Mouse (Mus musculus) heart, embryonic 12.5 days (tissue): ENCODE results near the gene Ppp1r1a. TPM values are rescaled to one million over a fixed set of nuclear protein-coding genes. Genes with fewer than 3 reads are reported as not detected.

Experiments
- ATAC-seq: fragments of 200-750 bp; cut with Nextera tagmentation; 2 replicates; pipeline ENCODE4 v1.8.0; 2017; ENCODE audit warnings: moderate TSS enrichment, moderate library complexity; ENCODE audit not compliant: insufficient number of reproducible peaks, low FRiP score
- H3K27ac ChIP-seq: fragments of 300-500 bp; sonication (generic); 2 replicates; pipeline ENCODE4 v1.5.1; 2016; ENCODE audit warnings: mild to moderate bottlenecking, moderate library complexity; ENCODE audit not compliant: poor library complexity, severe bottlenecking
- H3K27me3 ChIP-seq: fragments of 300-500 bp; sonication (generic); replicated peaks from 2 replicates; pipeline ENCODE4 v1.6.1; 2016; ENCODE audit warnings: mild to moderate bottlenecking, moderate library complexity
- H3K36me3 ChIP-seq: fragments of 300-500 bp; sonication (generic); 2 replicates; pipeline ENCODE4 v1.6.1; 2016; ENCODE audit warnings: mild to moderate bottlenecking, moderate library complexity
- H3K4me1 ChIP-seq: fragments of 300-500 bp; sonication (generic); replicated peaks from 2 replicates; pipeline ENCODE4 v1.6.1; 2016; ENCODE audit warnings: mild to moderate bottlenecking
- H3K4me2 ChIP-seq: fragments of 300-500 bp; sonication (generic); 2 replicates; pipeline ENCODE4 v1.6.1; 2016; ENCODE audit warnings: mild to moderate bottlenecking, moderate library complexity
- H3K4me3 ChIP-seq: fragments of 300-500 bp; sonication (generic); 2 replicates; pipeline ENCODE4 v1.5.1; 2016; ENCODE audit warnings: mild to moderate bottlenecking
- H3K9ac ChIP-seq: fragments of 300-500 bp; sonication (generic); 2 replicates; pipeline ENCODE4 v1.6.1; 2016; ENCODE audit warnings: mild to moderate bottlenecking, moderate library complexity
- H3K9me3 ChIP-seq: fragments of 300-500 bp; sonication (generic); replicated peaks from 2 replicates; pipeline ENCODE4 v1.6.1; 2016; ENCODE audit warnings: mild to moderate bottlenecking, moderate library complexity
- WGBS: fragments of 180-500 bp; shearing (Covaris S2); methylation state at CpG from one replicate; pipeline ENCODE4 v1.1.7; 2016; 5-methylcytosine and 5-hydroxymethylcytosine counted together
- polyA plus RNA-seq: library from polyadenylated mRNA; unstranded; fragments of >200 nt; fragmentation: Nextera tagmentation; extraction: Ambion mirVana; gene quantifications from 2 replicates; pipeline ENCODE4 v1.2.1, GENCODE M21; 2016

The Ppp1r1a gene
- polyA plus RNA-seq, 1 experiment from 2014 or later: 78.4 TPM

DNA sequence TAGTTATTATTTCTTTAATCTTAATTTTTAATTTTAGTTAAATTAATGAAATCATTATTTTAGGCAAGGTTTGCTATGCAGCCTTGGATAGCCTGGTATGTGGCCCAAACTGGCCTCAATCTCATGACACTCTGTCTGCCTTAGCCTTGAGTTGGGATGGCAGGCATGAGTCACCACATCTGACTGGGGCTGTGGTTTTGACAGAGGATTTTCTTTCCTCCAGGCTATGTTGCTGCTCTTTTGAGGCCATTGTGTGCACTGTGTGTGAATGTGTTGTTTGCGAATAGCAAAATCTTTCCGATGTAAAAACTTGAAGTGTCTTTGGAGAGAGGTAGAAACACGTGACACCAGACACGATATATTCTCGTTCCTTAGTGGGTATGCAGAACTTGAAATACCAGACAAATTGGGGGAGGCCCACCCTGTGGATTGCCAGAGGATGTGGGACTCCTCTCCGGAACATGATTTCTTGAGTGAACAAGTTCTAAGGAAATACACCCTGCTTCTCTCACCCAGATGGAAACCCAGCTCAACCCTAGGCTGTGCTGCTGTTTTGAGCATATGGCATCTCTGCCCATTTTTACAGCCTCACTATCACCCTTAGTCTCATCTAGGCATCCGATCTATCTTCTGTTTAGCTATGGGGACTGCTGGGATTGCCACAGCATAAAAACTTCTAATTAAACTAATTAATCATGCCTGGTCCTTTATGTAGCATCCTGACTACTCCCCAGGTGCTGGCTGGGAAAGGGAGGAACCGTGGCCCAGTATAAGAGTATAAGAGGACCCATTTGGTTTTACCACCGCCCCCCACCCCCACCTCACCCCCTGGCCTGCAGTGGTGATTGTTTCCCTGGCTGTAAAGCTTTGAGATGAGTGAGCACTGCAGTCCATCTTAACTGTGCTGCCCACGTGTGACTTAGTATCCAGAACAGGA, 41.3 kb downstream of the Ppp1r1a start:
- 73% methylated on average over 10 of the region's 10 CpGs for WGBS
- H3K27me3 ChIP-seq: 0 out of 2 replicates have a peak, but pooled peaks cover 10% of the 10 kb centered on the region
- no peaks in the 10 kb centered on the region for H3K36me3 ChIP-seq
- H3K27ac ChIP-seq: no peak overlapping the region
- H3K4me2 ChIP-seq: no peak overlapping the region
- H3K4me3 ChIP-seq: no peak overlapping the region
- H3K9ac ChIP-seq: no peak overlapping the region
- no peaks in the 10 kb centered on the region for H3K4me1 ChIP-seq
- H3K9me3 ChIP-seq: no peaks in the 10 kb centered on the region
- ATAC-seq: no peak

- WGBS: 56% methylated on average over 4 of the region's 4 CpGs
Observed at GRCm38 (mm10) chr15:103488336-103488735, 49.5 kb downstream of the Ppp1r1a start.

DNA sequence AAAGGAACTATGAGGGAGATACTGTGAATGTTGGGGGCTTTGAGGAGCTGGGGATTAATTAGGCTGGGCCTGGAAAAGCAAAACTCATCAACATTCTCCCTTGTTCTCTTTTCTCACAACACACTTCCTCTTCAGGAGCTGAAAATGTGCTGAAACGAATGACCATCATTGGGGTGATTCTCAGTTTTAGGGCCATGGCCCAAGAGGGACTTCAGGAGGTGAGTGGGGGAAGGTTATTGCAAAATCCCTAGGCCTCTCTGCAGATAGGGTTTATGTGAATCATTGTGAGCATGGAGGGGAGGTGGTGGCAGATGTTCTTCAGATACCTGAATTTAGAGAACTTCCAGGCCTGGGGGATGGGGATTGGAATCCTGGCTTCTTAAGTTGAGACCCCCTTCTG, 51.1 kb downstream of the Ppp1r1a start:
- H3K36me3 ChIP-seq: no peaks in the 10 kb centered on the region
- H3K9me3 ChIP-seq: no peaks in the 10 kb centered on the region
- WGBS: 46% methylated on average over 1 of the region's 1 CpGs
- no peak overlapping the region for H3K4me3 ChIP-seq
- ATAC-seq: no peak
- peaks cover 6% of the 10 kb centered on the region; the same call in 1 of the 2 replicates for H3K27me3 ChIP-seq
- H3K4me1 ChIP-seq: no peaks in the 10 kb centered on the region
- H3K4me2 ChIP-seq: no peak overlapping the region
- H3K9ac ChIP-seq: no peak overlapping the region
- H3K27ac ChIP-seq: no peak overlapping the region

More at GRCm38 (mm10) chr15:103488336-103488735, 49.5 kb downstream of the Ppp1r1a start:
- no peak for ATAC-seq
- Histone ChIP-seq H3K4me3 (no peak overlapping the region), H3K4me2 (no peak overlapping the region), H3K27me3 (peaks cover 2% of the 10 kb centered on the region; the same call in 1 of the 2 replicates), H3K27ac (no peak overlapping the region), H3K9ac (no peak overlapping the region), H3K9me3 (no peaks in the 10 kb centered on the region), H3K36me3 (no peaks in the 10 kb centered on the region), H3K4me1 (no peaks in the 10 kb centered on the region)

DNA sequence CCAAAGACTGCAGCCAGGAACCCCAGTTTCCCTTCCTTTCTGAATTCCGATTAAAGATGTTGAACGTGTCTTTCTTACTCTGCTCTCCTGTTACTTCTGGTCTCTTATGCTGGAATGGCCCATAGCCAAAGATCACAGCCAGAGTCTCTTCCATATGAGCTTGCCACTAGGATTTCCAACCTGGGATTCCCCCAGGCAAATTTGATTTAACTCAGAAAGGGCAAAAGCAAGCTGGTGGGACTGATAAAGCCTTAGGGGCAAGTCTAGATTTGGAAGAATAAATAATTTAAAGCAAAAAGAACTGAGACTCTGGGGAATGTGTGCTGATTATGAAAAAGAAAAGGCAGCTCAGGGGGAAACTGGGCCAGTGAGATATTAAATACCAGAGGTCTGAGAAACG, 52.7 kb downstream of the Ppp1r1a start:
- Histone ChIP-seq H3K36me3 (no peaks in the 10 kb centered on the region), H3K4me2 (no peak overlapping the region)
- WGBS: 67% methylated on average over 3 of the region's 3 CpGs

DNA sequence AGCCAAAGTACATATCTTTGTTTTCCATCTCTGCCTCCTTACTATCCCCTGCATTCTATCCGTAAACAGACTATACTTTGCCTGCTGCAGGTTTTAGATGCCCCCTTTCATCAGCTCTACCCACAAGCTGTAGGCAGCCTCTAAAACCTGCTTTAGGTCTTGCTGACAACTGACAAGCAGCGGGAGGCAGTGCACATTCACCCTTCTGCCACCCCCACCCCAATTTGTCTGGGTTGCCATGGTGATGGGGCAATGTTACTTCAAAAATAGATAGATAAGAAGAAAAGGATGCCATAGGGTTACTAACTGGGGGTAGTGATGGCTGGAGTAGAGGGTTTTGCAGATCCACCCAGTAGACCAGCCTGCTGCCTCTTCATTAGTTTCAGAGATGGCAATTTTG, 53.3 kb downstream of the Ppp1r1a start:
- H3K4me2 ChIP-seq: no peak overlapping the region
- 38% methylated on average over 2 of the region's 2 CpGs for WGBS
- no peaks in the 10 kb centered on the region for H3K36me3 ChIP-seq
- H3K27ac ChIP-seq: no peak overlapping the region
- no peak overlapping the region for H3K4me3 ChIP-seq
- H3K9me3 ChIP-seq: no peaks in the 10 kb centered on the region
- no peak overlapping the region for H3K9ac ChIP-seq
- H3K27me3 ChIP-seq: peaks cover 6% of the 10 kb centered on the region; the same call in 1 of the 2 replicates
- ATAC-seq: no peak
- H3K4me1 ChIP-seq: no peaks in the 10 kb centered on the region

More for the DNA sequence above, 52.7 kb downstream of the Ppp1r1a start:
- H3K4me3 ChIP-seq: no peak overlapping the region
- H3K9ac ChIP-seq: no peak overlapping the region
- H3K27ac ChIP-seq: no peak overlapping the region
- H3K9me3 ChIP-seq: no peaks in the 10 kb centered on the region
- no peak for ATAC-seq
- H3K27me3 ChIP-seq: peaks cover 6% of the 10 kb centered on the region; the same call in 1 of the 2 replicates
- H3K4me1 ChIP-seq: no peaks in the 10 kb centered on the region

- WGBS: 0% methylated on average over 1 of the region's 1 CpGs
- H3K27ac ChIP-seq: no peak overlapping the region
- H3K9me3 ChIP-seq: no peaks in the 10 kb centered on the region
- H3K27me3 ChIP-seq: peaks cover 6% of the 10 kb centered on the region; the same call in 1 of the 2 replicates
- H3K9ac ChIP-seq: no peak overlapping the region
- H3K36me3 ChIP-seq: no peaks in the 10 kb centered on the region
- no peaks in the 10 kb centered on the region for H3K4me1 ChIP-seq
- ATAC-seq: no peak
- no peak overlapping the region for H3K4me2 ChIP-seq
- H3K4me3 ChIP-seq: no peak overlapping the region
Observed at GRCm38 (mm10) chr15:103482488-103482887, 55.3 kb downstream of the Ppp1r1a start.

Other genes starting within 250 kb of the Ppp1r1a start
- 0.17 and 0.29 TPM in 2 replicates for gene Gpr84, start 227.4 kb downstream of the Ppp1r1a start, polyA plus RNA-seq
- gene Zfp385a, start 197.9 kb downstream of the Ppp1r1a start, polyA plus RNA-seq: 9.2 and 10.3 TPM in 2 replicates
- 111 and 115 TPM in 2 replicates for gene Itga5, start 171.2 kb downstream of the Ppp1r1a start, polyA plus RNA-seq
- 59.5 and 62.3 TPM in 2 replicates for gene Gtsf1, start 107.5 kb downstream of the Ppp1r1a start, polyA plus RNA-seq
- not detected in 2 replicates for gene Gtsf2, start 89.5 kb downstream of the Ppp1r1a start, polyA plus RNA-seq
- 1.7 and 1.9 TPM in 2 replicates for gene Nckap1l, start 84.2 kb downstream of the Ppp1r1a start, polyA plus RNA-seq
- 3.7 and 4.0 TPM in 2 replicates for gene Pde1b, start 35.0 kb downstream of the Ppp1r1a start, polyA plus RNA-seq
- not detected in 2 replicates for gene Glycam1, start 27.1 kb upstream of the Ppp1r1a start, polyA plus RNA-seq
- gene Mucl1, start 217.5 kb upstream of the Ppp1r1a start, polyA plus RNA-seq: not detected in 2 replicates